Comparison of ENCODE assay signal across 11 mouse cellular contexts in the genomic region with DNA sequence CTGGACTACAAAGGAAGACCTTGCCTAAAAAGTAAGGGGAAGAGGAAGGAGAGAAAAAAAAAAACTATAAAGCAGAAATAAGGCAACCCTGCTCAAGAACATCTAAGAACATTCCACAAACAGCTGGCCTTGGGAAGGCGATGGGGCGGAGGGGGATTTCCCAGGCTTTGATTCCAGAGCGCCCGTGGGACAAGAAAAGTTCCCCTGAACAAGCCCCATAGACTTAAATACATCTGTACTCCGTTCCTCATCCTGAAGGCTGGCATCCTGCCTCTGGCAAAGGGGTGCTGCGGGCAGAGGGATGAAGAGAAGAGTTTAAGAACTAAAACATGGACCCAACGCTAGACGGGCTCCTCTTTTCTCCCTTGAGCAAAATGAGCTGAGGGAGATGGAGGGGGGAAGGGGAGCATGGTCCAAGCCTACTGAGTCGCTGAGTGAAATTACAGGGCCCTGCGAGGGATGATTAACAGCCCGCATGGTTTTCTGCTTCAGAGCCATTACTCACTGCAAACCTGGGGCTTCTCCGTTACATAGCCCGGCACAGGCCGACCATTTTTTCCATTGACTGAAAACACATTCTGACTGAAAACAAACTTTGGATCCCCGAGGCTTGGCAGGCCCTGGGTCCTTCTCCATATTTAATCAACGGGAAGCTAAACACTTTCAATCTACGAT.
A peak's percentile ranks its signal among the peaks of the same experiment; 100 is the strongest.
DNase-seq lines count a peak whose midpoint lies in the region; ATAC-seq and TF ChIP-seq lines count a peak whose summit lies in the region.
"Had no signal": no experiment of that assay in that cellular context is flagged by ENCODE, and none has a peak within 500 bp of the region (broad histone marks: within the 10 kb centered on the region; RNA-seq: fewer than 3 reads in every experiment).

No protein-coding gene starts in this region.

- H3K4me3 ChIP-seq in lung, adult 2 months (replicated peaks; ENCODE audit: extremely low read depth, low read depth, low read length), result no peak overlapping the region
- no peak overlapping the region for H3K4me3 ChIP-seq in forebrain, embryonic 14.5 days (ENCODE audit: low read depth, low read length)
- H3K4me3 ChIP-seq: forebrain, embryonic 12.5 days; liver, embryonic 13.5 days had no signal

- H3K27ac ChIP-seq in forebrain, embryonic 14.5 days (ENCODE audit: low read depth, low read length), result no peak overlapping the region
- H3K27ac ChIP-seq: forebrain, embryonic 12.5 days; liver, embryonic 13.5 days had no signal

- H3K27me3 ChIP-seq in forebrain, embryonic 14.5 days (replicated peaks; ENCODE audit: control insufficient read depth, insufficient read depth, low read length), result no peaks in the 10 kb centered on the region
- H3K27me3 ChIP-seq: forebrain, embryonic 12.5 days; liver, embryonic 13.5 days had no signal

- H3K4me1 ChIP-seq in lung, adult 2 months (ENCODE audit: control insufficient read depth, insufficient read depth, low read length), result no peaks in the 10 kb centered on the region; the same call in 1 of the 2 replicates
- H3K4me1 ChIP-seq in forebrain, embryonic 14.5 days (ENCODE audit: control insufficient read depth, insufficient read depth, low read length), result no peaks in the 10 kb centered on the region

- no peak overlapping the region for H3K4me2 ChIP-seq in forebrain, embryonic 14.5 days (ENCODE audit: low read length)
- H3K4me2 ChIP-seq: forebrain, embryonic 12.5 days; liver, embryonic 13.5 days had no signal

- H3K36me3 ChIP-seq in forebrain, embryonic 14.5 days (ENCODE audit: control insufficient read depth, insufficient read depth, low read length), result no peaks in the 10 kb centered on the region
- H3K36me3 ChIP-seq: forebrain, embryonic 12.5 days; liver, embryonic 13.5 days had no signal

- TF ChIP-seq CTCF in lung, adult 2 months (IDR thresholded peaks at IDR 0.05; ENCODE audit: insufficient read depth, low read length), result no peak

- DNase-seq in adrenal gland, adult 2 months, result peak; percentile 52
- no peak for DNase-seq in adrenal gland, postnatal 4 days (ENCODE audit: low spot score in 2 of 2)
- DNase-seq in lung, postnatal 10 days, result peak; percentile 42
- DNase-seq in lung, adult 2 months, result no peak
- DNase-seq in kidney, postnatal 36 days, result peak; percentile 30 to 49
- DNase-seq in forebrain, embryonic 14.5 days (ENCODE audit: low spot score), result no peak
- DNase-seq: liver, embryonic 13.5 days had no signal

- no peak for TF ChIP-seq POLR2A in lung, adult 2 months (IDR thresholded peaks at IDR 0.05; ENCODE audit: borderline replicate concordance, extremely low read depth, low read depth, low read length)

- no peaks in the 10 kb centered on the region for H3K9me3 ChIP-seq in forebrain, embryonic 14.5 days (replicated peaks; ENCODE audit: control insufficient read depth, low read length)
- H3K9me3 ChIP-seq: forebrain, embryonic 12.5 days; liver, embryonic 13.5 days had no signal

- no peak overlapping the region for H3K9ac ChIP-seq in forebrain, embryonic 14.5 days (ENCODE audit: low read length)
- H3K9ac ChIP-seq: forebrain, embryonic 12.5 days; liver, embryonic 13.5 days had no signal

- WGBS in lung, adult 2 months, result 68% methylated on average over 17 of the region's 17 CpGs
- 84% methylated on average over 17 of the region's 17 CpGs for WGBS in forebrain, embryonic 14.5 days

- no peak for ATAC-seq in activated CD4-positive, CD25-positive, alpha-beta regulatory T cell, adult 4 months
- no peak for ATAC-seq in monocyte, adult 5-6 weeks (replicated peaks; ENCODE audit: insufficient number of reproducible peaks, low FRiP score, low TSS enrichment, poor library complexity, severe bottlenecking)
- no peak for ATAC-seq in forebrain, embryonic 14.5 days
- ATAC-seq: Patski had no signal

Comparison
In these comparisons a context has a peak if more than half of its experiments do, and no peak if none do; other contexts are left out.
1. DNase-seq: peak in adrenal gland, adult 2 months (single experiment), lung, postnatal 10 days (single experiment) and kidney, postnatal 36 days (2 of 2); none in adrenal gland, postnatal 4 days (0 of 2), lung, adult 2 months (single experiment) and forebrain, embryonic 14.5 days (single experiment).